Mouse (Mus musculus): ENCODE data around the gene Rab10. TPM values are rescaled to one million over a fixed set of nuclear protein-coding genes. Genes with fewer than 3 reads are reported as not detected.

The Rab10 gene
- polyA plus RNA-seq (2012; rRNA removed) = 18.2 and 22.3 TPM in 2 replicates

DNA sequence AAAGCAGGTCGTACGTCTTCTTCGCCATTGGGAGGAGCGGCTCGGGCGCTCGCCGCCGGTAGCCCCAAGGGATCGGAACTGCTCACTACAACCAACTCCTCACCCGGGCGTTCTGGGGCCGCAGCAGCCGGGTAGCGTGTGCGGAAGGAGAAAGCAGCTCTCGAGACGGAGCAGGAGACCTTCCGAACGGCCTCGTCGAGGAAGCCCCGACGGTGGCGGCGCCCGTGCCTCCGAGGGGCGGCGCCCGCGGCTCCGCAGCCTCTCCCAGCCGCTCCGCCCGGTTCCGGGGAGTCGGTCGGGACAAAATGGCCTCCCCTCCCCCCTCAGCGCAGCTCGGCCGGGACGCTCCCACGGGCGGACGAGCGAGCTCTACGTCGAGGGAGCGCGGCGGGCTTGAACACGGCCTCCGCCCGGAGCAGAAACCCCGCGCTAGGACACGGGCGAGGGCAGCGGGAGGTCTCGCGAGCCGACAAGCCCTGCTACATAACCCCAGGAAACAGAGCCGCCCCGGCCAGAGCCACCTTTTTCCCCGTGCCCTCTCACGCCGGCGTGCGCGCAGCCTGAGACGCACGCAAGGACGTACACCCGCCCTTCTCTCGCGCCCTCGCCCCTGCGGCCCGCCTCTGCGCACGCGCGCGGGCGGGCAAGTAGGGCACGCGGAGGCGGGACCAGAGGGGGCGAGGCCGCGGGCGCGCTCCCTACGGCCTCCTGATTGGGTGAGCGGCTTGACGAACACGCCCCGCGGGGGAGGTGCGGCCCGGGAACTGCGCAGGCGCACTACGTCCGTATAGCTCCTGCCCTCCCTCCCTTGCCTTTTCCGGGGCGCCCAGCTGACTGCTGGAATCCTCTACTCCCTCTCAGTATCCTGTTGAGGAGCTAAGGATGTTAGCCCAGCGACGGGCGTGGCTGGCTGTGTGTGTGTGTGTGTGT is at the start of gene Rab10:
TSS of gene Rab10 (minus strand) at position 579 of the 930 bp plus-strand sequence.
- DNase-seq (ENCODE audit: low read depth in 1 of 2, low spot score in 2 of 2) = peak; percentile 96 to 97
- H3K4me1 ChIP-seq (ENCODE audit: control insufficient read depth, insufficient read depth, insufficient read length) = peaks cover 7% of the 10 kb centered on the region
- under 1% methylated on average over 110 of the region's 111 CpGs for WGBS
- no peaks in the 10 kb centered on the region for H3K36me3 ChIP-seq (ENCODE audit: control insufficient read depth, insufficient read depth, low read length)
- no peaks in the 10 kb centered on the region for H3K27me3 ChIP-seq (ENCODE audit: control insufficient read depth, insufficient read depth, low read length)
- H3K27ac ChIP-seq (ENCODE audit: insufficient read depth, low read length) = peak within 1 kb of the TSS; percentile 99
- TF ChIP-seq POLR2A (IDR thresholded peaks at IDR 0.05; ENCODE audit: low read depth, low read length) (peak; percentile 94), CTCF (IDR thresholded peaks at IDR 0.05; ENCODE audit: extremely low read depth, insufficient read depth, insufficient read length, insufficient replicate concordance) (no peak)
- peak within 1 kb of the TSS; percentile 92 for H3K4me3 ChIP-seq (ENCODE audit: extremely low read depth, insufficient read depth, insufficient read length)

DNA sequence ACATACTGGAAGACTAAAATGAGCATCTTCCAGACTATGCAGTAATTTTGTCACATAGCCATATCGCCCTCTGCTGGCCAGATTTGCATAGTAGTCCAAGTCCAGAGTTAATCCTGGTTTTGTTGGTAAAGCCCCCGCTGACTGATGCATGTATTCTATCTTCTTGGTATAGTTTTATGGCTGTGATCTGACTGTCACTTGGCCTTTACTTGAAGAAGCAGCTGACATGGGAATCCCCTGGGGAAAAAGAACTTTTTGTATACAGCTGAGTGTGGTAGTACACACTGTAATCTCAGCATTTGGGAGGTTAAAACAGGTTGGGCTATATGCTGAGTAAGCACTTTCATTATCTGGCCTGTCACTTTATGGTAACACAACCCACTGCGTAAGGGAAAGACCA is 49.5 kb upstream of the Rab10 start:
- peak; percentile 47 to 80 for DNase-seq (ENCODE audit: low read depth in 1 of 2, low spot score in 2 of 2)
- Histone ChIP-seq H3K27ac (ENCODE audit: insufficient read depth, low read length) (no peak overlapping the region), H3K27me3 (ENCODE audit: control insufficient read depth, insufficient read depth, low read length) (no peaks in the 10 kb centered on the region), H3K4me3 (ENCODE audit: extremely low read depth, insufficient read depth, insufficient read length) (no peak overlapping the region), H3K4me1 (ENCODE audit: control insufficient read depth, insufficient read depth, insufficient read length) (peaks cover 3% of the 10 kb centered on the region), H3K36me3 (ENCODE audit: control insufficient read depth, insufficient read depth, low read length) (no peaks in the 10 kb centered on the region)
- 5% methylated on average over 3 of the region's 3 CpGs for WGBS
- TF ChIP-seq POLR2A (IDR thresholded peaks at IDR 0.05; ENCODE audit: low read depth, low read length) (no peak), CTCF (IDR thresholded peaks at IDR 0.05; ENCODE audit: extremely low read depth, insufficient read depth, insufficient read length, insufficient replicate concordance) (peak; percentile 16; the same call in 1 of the 2 replicates)

DNA sequence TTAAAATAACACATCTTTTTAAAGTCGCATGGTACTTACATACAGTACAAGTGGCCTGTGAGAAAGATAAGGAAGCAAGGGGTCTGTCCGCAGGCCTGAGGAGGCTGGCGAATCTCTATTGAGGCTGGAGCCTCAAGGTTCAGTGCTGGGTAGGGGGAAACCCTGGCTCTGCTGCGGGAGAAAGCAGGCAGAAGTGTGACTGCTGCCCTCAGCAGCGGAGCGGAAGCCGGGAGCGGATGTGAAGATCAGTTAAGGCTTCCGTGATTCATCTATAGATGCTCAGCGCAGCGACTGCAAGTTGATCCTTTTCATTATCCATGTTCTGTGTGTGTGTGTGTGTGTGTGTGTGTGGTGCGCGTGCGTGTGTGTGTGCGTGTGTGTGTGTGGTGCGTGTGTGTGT is 47.1 kb upstream of the Rab10 start:
- H3K27me3 ChIP-seq (ENCODE audit: control insufficient read depth, insufficient read depth, low read length) = no peaks in the 10 kb centered on the region
- H3K27ac ChIP-seq (ENCODE audit: insufficient read depth, low read length) = peak overlapping the region; percentile 37; the same call in 1 of the 2 replicates
- TF ChIP-seq POLR2A (IDR thresholded peaks at IDR 0.05; ENCODE audit: low read depth, low read length) (no peak), CTCF (IDR thresholded peaks at IDR 0.05; ENCODE audit: extremely low read depth, insufficient read depth, insufficient read length, insufficient replicate concordance) (no peak)
- DNase-seq (ENCODE audit: low read depth in 1 of 2, low spot score in 2 of 2) = peak in 1 of 2 experiments; percentile 41
- no peaks in the 10 kb centered on the region for H3K36me3 ChIP-seq (ENCODE audit: control insufficient read depth, insufficient read depth, low read length)
- H3K4me1 ChIP-seq (ENCODE audit: control insufficient read depth, insufficient read depth, insufficient read length) = peaks cover 3% of the 10 kb centered on the region
- 67% methylated on average over 16 of the region's 16 CpGs for WGBS
- peak overlapping the region; percentile 48; the same call in 1 of the 2 replicates for H3K4me3 ChIP-seq (ENCODE audit: extremely low read depth, insufficient read depth, insufficient read length)

DNA sequence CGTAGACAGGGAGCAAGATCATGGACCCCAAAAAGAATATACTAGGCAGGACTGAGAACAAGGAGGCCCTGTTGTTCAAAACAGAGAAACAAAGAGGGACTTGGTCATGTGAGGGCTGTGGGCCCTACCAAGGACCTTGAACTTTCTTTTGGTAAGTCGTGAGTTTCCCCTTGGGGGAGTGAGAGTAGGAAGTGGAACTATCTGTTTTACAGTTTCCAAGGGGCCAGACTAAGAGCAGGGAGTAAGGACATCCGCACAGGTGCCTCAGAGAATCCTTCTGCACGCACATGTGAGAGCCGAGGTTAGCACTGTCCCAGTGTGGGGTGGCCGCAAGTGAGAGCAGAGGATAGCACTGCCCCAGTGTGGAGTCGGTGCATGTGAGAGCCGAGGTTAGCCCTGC is 45.3 kb upstream of the Rab10 start:
- TF ChIP-seq CTCF (IDR thresholded peaks at IDR 0.05; ENCODE audit: extremely low read depth, insufficient read depth, insufficient read length, insufficient replicate concordance) (no peak), POLR2A (IDR thresholded peaks at IDR 0.05; ENCODE audit: low read depth, low read length) (no peak)
- no peak for DNase-seq (ENCODE audit: low read depth in 1 of 2, low spot score in 2 of 2)

DNA sequence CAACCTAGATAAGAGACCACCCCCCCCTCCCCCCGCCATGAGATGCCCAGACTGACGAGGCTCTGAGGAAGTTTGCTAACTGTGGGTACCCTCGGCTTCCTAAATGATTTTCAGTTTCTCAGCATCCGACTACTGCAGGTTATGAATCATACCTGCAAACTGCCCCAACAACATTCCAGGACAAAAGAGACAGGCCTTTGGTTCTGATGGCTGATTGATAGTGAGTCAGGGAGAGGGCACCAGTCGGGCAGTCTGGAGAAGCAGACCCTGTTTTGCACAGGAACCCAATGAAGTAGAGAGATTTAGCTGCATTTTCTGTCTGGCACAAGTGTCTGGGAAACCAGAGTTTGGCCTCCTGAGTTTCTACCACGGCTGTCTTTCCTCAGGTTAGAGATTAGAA is 42.4 kb upstream of the Rab10 start:
- Histone ChIP-seq H3K27me3 (ENCODE audit: control insufficient read depth, insufficient read depth, low read length) (no peaks in the 10 kb centered on the region), H3K36me3 (ENCODE audit: control insufficient read depth, insufficient read depth, low read length) (no peaks in the 10 kb centered on the region), H3K4me1 (ENCODE audit: control insufficient read depth, insufficient read depth, insufficient read length) (no peaks in the 10 kb centered on the region; the same call in none of the 2 replicates), H3K27ac (ENCODE audit: insufficient read depth, low read length) (no peak overlapping the region), H3K4me3 (ENCODE audit: extremely low read depth, insufficient read depth, insufficient read length) (no peak overlapping the region)
- TF ChIP-seq CTCF (IDR thresholded peaks at IDR 0.05; ENCODE audit: extremely low read depth, insufficient read depth, insufficient read length, insufficient replicate concordance) (no peak), POLR2A (IDR thresholded peaks at IDR 0.05; ENCODE audit: low read depth, low read length) (no peak)
- 79% methylated on average over 6 of the region's 6 CpGs for WGBS
- DNase-seq (ENCODE audit: low read depth in 1 of 2, low spot score in 2 of 2) = no peak

More for the DNA sequence above, 45.3 kb upstream of the Rab10 start:
- Histone ChIP-seq H3K27me3 (ENCODE audit: control insufficient read depth, insufficient read depth, low read length) (no peaks in the 10 kb centered on the region), H3K4me1 (ENCODE audit: control insufficient read depth, insufficient read depth, insufficient read length) (no peaks in the 10 kb centered on the region; the same call in none of the 2 replicates), H3K4me3 (ENCODE audit: extremely low read depth, insufficient read depth, insufficient read length) (no peak overlapping the region), H3K27ac (ENCODE audit: insufficient read depth, low read length) (peak overlapping the region; percentile 38), H3K36me3 (ENCODE audit: control insufficient read depth, insufficient read depth, low read length) (no peaks in the 10 kb centered on the region)
- 61% methylated on average over 8 of the region's 8 CpGs for WGBS

DNA sequence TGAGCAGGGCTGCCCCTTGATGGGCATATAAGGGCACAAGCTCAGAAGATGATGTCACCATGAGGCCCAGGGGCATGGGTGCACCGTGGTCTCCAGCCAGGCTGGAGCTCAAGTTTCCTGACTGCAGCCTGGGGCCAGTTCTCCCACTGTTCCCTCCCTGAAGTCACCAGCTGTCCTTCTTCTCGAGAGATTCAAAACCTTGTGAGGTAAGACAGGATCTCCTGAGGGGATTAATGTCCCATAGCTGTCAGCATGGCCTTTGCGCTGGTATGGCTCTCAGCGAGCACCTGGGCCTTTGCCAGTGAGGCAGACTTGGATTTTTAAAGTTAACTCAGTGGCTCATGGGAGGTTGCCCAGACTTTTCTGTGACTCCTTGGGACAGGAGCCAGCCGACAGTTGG is 40.4 kb upstream of the Rab10 start:
- Histone ChIP-seq H3K4me1 (ENCODE audit: control insufficient read depth, insufficient read depth, insufficient read length) (no peaks in the 10 kb centered on the region; the same call in 1 of the 2 replicates), H3K4me3 (ENCODE audit: extremely low read depth, insufficient read depth, insufficient read length) (no peak overlapping the region), H3K36me3 (ENCODE audit: control insufficient read depth, insufficient read depth, low read length) (no peaks in the 10 kb centered on the region), H3K27ac (ENCODE audit: insufficient read depth, low read length) (0 out of 2 replicates have a peak overlapping the region, but pooled peaks have one; percentile 18), H3K27me3 (ENCODE audit: control insufficient read depth, insufficient read depth, low read length) (no peaks in the 10 kb centered on the region)
- 72% methylated on average over 5 of the region's 5 CpGs for WGBS
- TF ChIP-seq POLR2A (IDR thresholded peaks at IDR 0.05; ENCODE audit: low read depth, low read length) = no peak
- DNase-seq (ENCODE audit: low read depth in 1 of 2, low spot score in 2 of 2) = no peak

DNA sequence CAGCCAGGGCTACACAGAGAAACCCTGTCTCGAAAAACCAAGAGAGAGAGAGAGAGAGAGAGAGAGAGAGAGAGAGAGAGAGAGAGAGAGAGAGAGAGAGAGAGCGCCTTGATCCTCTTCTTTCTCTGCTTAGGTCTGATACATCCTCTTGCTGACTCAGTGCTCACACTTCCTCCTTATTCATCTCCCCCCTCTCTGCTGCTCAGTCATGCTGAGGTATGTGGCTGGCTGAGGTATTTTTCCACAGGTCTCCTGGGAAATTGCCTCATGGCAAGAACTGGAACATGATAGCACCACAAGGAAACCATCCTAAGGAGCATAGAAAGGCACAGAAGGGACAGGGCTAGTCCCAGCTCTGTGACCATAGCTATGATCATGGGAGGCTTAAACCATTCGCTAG is 39.6 kb upstream of the Rab10 start:
- no peak overlapping the region for H3K4me3 ChIP-seq (ENCODE audit: extremely low read depth, insufficient read depth, insufficient read length)
- WGBS = 57% methylated on average over 2 of the region's 3 CpGs
- no peaks in the 10 kb centered on the region for H3K27me3 ChIP-seq (ENCODE audit: control insufficient read depth, insufficient read depth, low read length)
- no peaks in the 10 kb centered on the region for H3K36me3 ChIP-seq (ENCODE audit: control insufficient read depth, insufficient read depth, low read length)
- no peak overlapping the region for H3K27ac ChIP-seq (ENCODE audit: insufficient read depth, low read length)
- no peak for DNase-seq (ENCODE audit: low read depth in 1 of 2, low spot score in 2 of 2)
- H3K4me1 ChIP-seq (ENCODE audit: control insufficient read depth, insufficient read depth, insufficient read length) = no peaks in the 10 kb centered on the region; the same call in 1 of the 2 replicates
- no peak for TF ChIP-seq POLR2A (IDR thresholded peaks at IDR 0.05; ENCODE audit: low read depth, low read length)
- no peak for TF ChIP-seq CTCF (IDR thresholded peaks at IDR 0.05; ENCODE audit: extremely low read depth, insufficient read depth, insufficient read length, insufficient replicate concordance)

Data from spleen, adult 2 months (tissue).